Mouse (Mus musculus) liver, postnatal 0 days (tissue): ENCODE results near the gene Slc12a3. TPM values are rescaled to one million over a fixed set of nuclear protein-coding genes. Genes with fewer than 3 reads are reported as not detected.

Experiments used
- ATAC-seq: fragments of 200-750 bp; cut with Nextera tagmentation; 2 replicates; pipeline ENCODE4 v1.8.0; 2017; ENCODE audit warnings: mild to moderate bottlenecking, moderate library complexity
- DNase-seq: peaks from one replicate; pipeline ENCODE4 v3.0.0-alpha.2; 2016
- H3K27ac ChIP-seq: fragments of 300-500 bp; sonication (generic); 2 replicates; pipeline ENCODE4 v1.5.1; 2014; ENCODE audit warnings: antibody characterized with exemption, moderate library complexity, mild to moderate bottlenecking, low read depth
- H3K27me3 ChIP-seq: fragments of 300-500 bp; sonication (generic); 2 replicates; pipeline ENCODE4 v1.6.1; 2014; ENCODE audit warnings: low read length, control low read depth, mixed read lengths; ENCODE audit not compliant: insufficient read depth
- H3K36me3 ChIP-seq: fragments of 300-500 bp; sonication (generic); replicated peaks from 2 replicates; pipeline ENCODE4 v1.6.1; 2014; ENCODE audit warnings: mild to moderate bottlenecking, control low read depth, low read length, moderate library complexity, mixed read lengths; ENCODE audit not compliant: insufficient read depth
- H3K4me1 ChIP-seq: fragments of 300-500 bp; sonication (generic); 2 replicates; pipeline ENCODE4 v1.6.1; 2014; ENCODE audit warnings: antibody characterized with exemption, mild to moderate bottlenecking, control low read depth; ENCODE audit not compliant: insufficient read depth
- H3K4me2 ChIP-seq: fragments of 300-500 bp; sonication (generic); 2 replicates; pipeline ENCODE4 v1.6.1; 2014; ENCODE audit warnings: low read depth, mild to moderate bottlenecking, low read length, moderate library complexity, mixed read lengths
- H3K4me3 ChIP-seq: fragments of 300-500 bp; sonication (generic); 2 replicates; pipeline ENCODE4 v1.5.1; 2014; ENCODE audit warnings: low read depth, low read length
- H3K9ac ChIP-seq: fragments of 300-500 bp; sonication (generic); replicated peaks from 2 replicates; pipeline ENCODE4 v1.6.1; 2014; ENCODE audit warnings: mild to moderate bottlenecking, moderate library complexity
- H3K9me3 ChIP-seq: fragments of 300-500 bp; sonication (generic); 2 replicates; pipeline ENCODE4 v1.6.1; 2016; ENCODE audit warnings: mild to moderate bottlenecking, control low read depth, low read length, mixed read lengths
- CTCF ChIP-seq: sonication (generic); IDR thresholded peaks from 2 replicates; pipeline ENCODE4 v1.5.1; 2016; ENCODE audit warnings: antibody characterized with exemption, low read depth
- EP300 ChIP-seq: IDR thresholded peaks from 2 replicates; pipeline ENCODE4 v1.6.1; 2016; ENCODE audit warnings: antibody characterized with exemption, low read depth, mild to moderate bottlenecking
- WGBS: fragments of 180-500 bp; shearing (Covaris S2); extraction: QIAGEN DNeasy Blood & Tissue Kit; methylation state at CpG from one replicate; pipeline ENCODE4 v1.1.7; 2014; ENCODE audit not compliant: insufficient replicate concordance; 5-methylcytosine and 5-hydroxymethylcytosine counted together
- polyA plus RNA-seq: library from polyadenylated mRNA; unstranded; fragments of >200 nt; fragmentation: Nextera tagmentation; extraction: Ambion mirVana; gene quantifications from 2 replicates; pipeline ENCODE4 v1.2.1, GENCODE M21; 2015

The Slc12a3 gene
- polyA plus RNA-seq, 1 experiment from 2014 or later, result 1.4 TPM

GRCm38 (mm10) chr8:94363288-94363688, 34.3 kb downstream of the Slc12a3 start:
- DNase-seq (peak; percentile 81), ATAC-seq (peak; percentile 76)
- peak overlapping the region; percentile 96 for H3K27ac ChIP-seq

GRCm38 (mm10) chr8:94363906-94364305, 34.9 kb downstream of the Slc12a3 start:
- peaks cover 66% of the 10 kb centered on the region for H3K4me1 ChIP-seq
- 49% methylated on average over 2 of the region's 2 CpGs for WGBS
- H3K27ac ChIP-seq, result peak overlapping the region; percentile 96
- TF ChIP-seq CTCF (no peak), EP300 (peak; percentile 88)
- no peaks in the 10 kb centered on the region for H3K9me3 ChIP-seq
- no peaks in the 10 kb centered on the region for H3K27me3 ChIP-seq
- H3K36me3 ChIP-seq, result no peaks in the 10 kb centered on the region
- peak overlapping the region; percentile 18 for H3K4me2 ChIP-seq
- peak overlapping the region; percentile 8; the same call in 1 of the 2 replicates for H3K9ac ChIP-seq
- H3K4me3 ChIP-seq, result no peak overlapping the region
- ATAC-seq, result peak; percentile 84
- DNase-seq, result peak; percentile 79

More at GRCm38 (mm10) chr8:94363288-94363688, 34.3 kb downstream of the Slc12a3 start:
- peak overlapping the region; percentile 39 for H3K9ac ChIP-seq
- H3K27me3 ChIP-seq, result no peaks in the 10 kb centered on the region
- peak overlapping the region; percentile 33; the same call in 1 of the 2 replicates for H3K4me2 ChIP-seq
- no peak; the same call in 1 of the 2 replicates for TF ChIP-seq CTCF
- TF ChIP-seq EP300, result no peak
- no peak overlapping the region for H3K4me3 ChIP-seq
- no peaks in the 10 kb centered on the region for H3K9me3 ChIP-seq
- no peaks in the 10 kb centered on the region for H3K36me3 ChIP-seq
- H3K4me1 ChIP-seq, result peaks cover 70% of the 10 kb centered on the region
- WGBS, result 21% methylated on average over 4 of the region's 4 CpGs

GRCm38 (mm10) chr8:94364686-94365312, 35.8 kb downstream of the Slc12a3 start:
- 72% methylated on average over 6 of the region's 6 CpGs for WGBS
- Histone ChIP-seq H3K4me1 (peaks cover 58% of the 10 kb centered on the region), H3K4me2 (peak overlapping the region; percentile 18; the same call in 1 of the 2 replicates), H3K27me3 (no peaks in the 10 kb centered on the region), H3K9ac (no peak overlapping the region), H3K9me3 (no peaks in the 10 kb centered on the region), H3K4me3 (no peak overlapping the region), H3K27ac (peak overlapping the region; percentile 96), H3K36me3 (no peaks in the 10 kb centered on the region)
- no peak for ATAC-seq
- TF ChIP-seq EP300, result no peak
- TF ChIP-seq CTCF, result no peak
- no peak for DNase-seq

- 59% methylated on average over 9 of the region's 9 CpGs for WGBS
- Histone ChIP-seq H3K9me3 (no peaks in the 10 kb centered on the region), H3K36me3 (no peaks in the 10 kb centered on the region), H3K4me1 (peaks cover 53% of the 10 kb centered on the region), H3K4me2 (no peak overlapping the region), H3K9ac (no peak overlapping the region), H3K27me3 (no peaks in the 10 kb centered on the region), H3K27ac (peak overlapping the region; percentile 96), H3K4me3 (no peak overlapping the region)
- ATAC-seq, result peak; percentile 32
- DNase-seq, result peak; percentile 78
- TF ChIP-seq EP300, result no peak
- TF ChIP-seq CTCF, result no peak
These were observed 36.5 kb downstream of the Slc12a3 start for GRCm38 (mm10) chr8:94365410-94365981.

- Histone ChIP-seq H3K27ac (peak overlapping the region; percentile 3), H3K9me3 (no peaks in the 10 kb centered on the region), H3K4me1 (peaks cover 18% of the 10 kb centered on the region), H3K4me2 (no peak overlapping the region), H3K4me3 (no peak overlapping the region), H3K9ac (no peak overlapping the region), H3K36me3 (no peaks in the 10 kb centered on the region), H3K27me3 (no peaks in the 10 kb centered on the region)
- no peak for TF ChIP-seq EP300
- TF ChIP-seq CTCF, result no peak
- no peak for DNase-seq
- WGBS, result 58% methylated on average over 5 of the region's 5 CpGs
- ATAC-seq, result 0 out of 2 replicates have a peak, but pooled peaks have one; percentile 3
These were observed 41.8 kb downstream of the Slc12a3 start for GRCm38 (mm10) chr8:94370839-94371238.

GRCm38 (mm10) chr8:94372955-94373599, 44.1 kb downstream of the Slc12a3 start:
- 47% methylated on average over 6 of the region's 6 CpGs for WGBS
- TF ChIP-seq EP300 (no peak), CTCF (no peak)
- Histone ChIP-seq H3K4me3 (no peak overlapping the region), H3K36me3 (no peaks in the 10 kb centered on the region), H3K27ac (0 out of 2 replicates have a peak overlapping the region, but pooled peaks have one; percentile 12), H3K4me1 (peaks cover 25% of the 10 kb centered on the region), H3K4me2 (no peak overlapping the region), H3K27me3 (no peaks in the 10 kb centered on the region), H3K9me3 (no peaks in the 10 kb centered on the region), H3K9ac (no peak overlapping the region)
- DNase-seq (no peak), ATAC-seq (no peak)
